Mouse (Mus musculus) activated CD4-positive, CD25-positive, alpha-beta regulatory T cell (primary cell): ENCODE measurements around the gene Kat14. TPM values are rescaled to one million over a fixed set of nuclear protein-coding genes. Genes with fewer than 3 reads are reported as not detected.

ENCODE experiments used
- polyA plus RNA-seq, 2 experiments: library from polyadenylated mRNA; unstranded; fragments of 100-300 nt; shearing (Covaris generic); gene quantifications; one replicate each; pipeline ENCODE4 v1.2.1; 2017

The Kat14 gene
- polyA plus RNA-seq: 10 to 100 TPM; 23.4 to 24.7 TPM

DNA sequence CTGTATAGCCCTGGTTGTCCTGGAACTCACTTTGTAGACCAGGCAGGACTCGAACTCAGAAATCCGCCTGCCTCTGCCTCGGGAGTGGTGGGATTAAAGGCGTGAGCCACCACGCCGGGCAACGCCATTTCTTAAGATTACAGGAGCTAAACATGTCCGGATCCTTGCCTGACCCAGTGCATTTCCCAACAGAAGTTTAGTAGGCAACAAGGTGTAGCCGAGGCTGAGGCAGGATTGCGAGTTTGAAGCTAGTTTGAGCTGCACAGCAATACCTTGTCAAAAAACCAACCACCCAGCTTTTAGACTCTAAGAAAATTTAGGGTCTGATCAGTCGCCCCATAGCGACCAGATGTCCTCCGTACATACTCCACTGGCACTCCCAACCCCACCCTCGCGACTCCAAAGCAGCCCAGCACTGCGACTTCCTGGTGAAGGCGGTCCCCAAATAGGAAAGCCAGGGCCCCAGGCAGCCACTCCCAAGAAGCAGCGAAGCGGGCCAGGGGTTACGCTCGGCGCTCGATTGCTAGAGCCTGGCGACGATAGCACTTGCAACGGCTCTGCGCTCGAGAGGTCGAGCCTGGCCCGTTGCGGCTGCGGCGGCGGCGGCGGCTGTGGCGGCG lies at the start of gene Kat14, which contains the start of gene Pet117:
Gene Kat14, plus strand, starts transcription at position 584 of the 620 bp plus-strand sequence.
Gene Pet117, plus strand, starts transcription at position 597 of the 620 bp plus-strand sequence.

DNA sequence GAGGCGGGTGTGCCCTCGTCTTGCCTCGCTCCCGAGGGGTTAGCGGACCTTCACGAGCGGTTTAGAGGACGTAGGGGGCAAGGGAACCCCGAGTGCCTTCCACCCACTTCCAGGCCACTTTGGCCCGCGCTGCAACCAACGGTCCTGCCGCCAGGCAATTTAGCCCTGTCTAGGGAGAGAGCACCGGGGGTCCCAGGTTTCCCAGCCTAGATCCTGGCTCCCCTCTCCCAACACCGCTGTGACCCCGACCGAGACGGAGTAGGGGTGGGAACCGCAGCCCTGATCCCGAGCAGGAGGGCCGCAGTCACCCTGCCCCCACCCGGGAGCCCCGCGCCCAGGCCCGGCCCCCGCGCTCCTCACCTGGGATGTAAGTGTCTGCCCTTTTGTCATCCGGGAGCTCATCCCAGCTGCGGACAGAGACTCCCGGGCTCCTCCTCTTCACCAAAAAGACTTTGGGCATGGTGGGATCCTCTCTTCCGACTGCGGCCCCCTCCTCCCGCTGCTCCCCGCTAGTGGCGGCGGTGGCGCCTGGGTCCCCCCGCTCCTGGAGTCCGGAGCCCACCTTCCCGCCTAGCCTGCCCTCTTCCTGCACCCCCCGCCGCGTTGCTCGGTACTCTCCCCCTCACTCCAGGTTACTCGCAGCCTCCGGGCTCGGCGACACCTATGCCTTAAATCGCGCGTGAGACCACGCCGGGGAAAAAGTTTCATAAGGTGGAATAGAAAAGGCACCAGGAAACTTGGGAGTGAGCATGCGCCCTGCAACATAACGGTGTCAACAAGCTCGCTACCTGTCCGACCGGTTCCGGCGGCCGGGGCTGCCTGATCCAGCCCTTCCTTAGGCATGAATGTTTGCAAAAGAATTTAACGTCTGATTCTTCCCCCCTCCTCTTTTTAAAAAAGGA lies 37.1 kb upstream of the Kat14 start, which contains the start of gene Ovol2:
Gene Ovol2, minus strand, starts transcription at position 746 of the 902 bp plus-strand sequence.

Other genes starting within 250 kb of the Kat14 start
- 1 to 10 TPM; 6.2 to 7.6 TPM for gene Mgme1, start 98.3 kb upstream of the Kat14 start, polyA plus RNA-seq
- gene Snx5, start 98.1 kb upstream of the Kat14 start, polyA plus RNA-seq: 100 to 1,000 TPM; 153 to 163 TPM
- gene Ovol2, start 36.8 kb upstream of the Kat14 start, polyA plus RNA-seq: under 1 TPM in 1 of 2 experiments, not detected in 1; 0.18 TPM
- 1 to 10 TPM; 2.4 to 5.4 TPM for gene Pet117, start within 50 bp of the Kat14 start, polyA plus RNA-seq
- under 1 TPM; 0.36 to 0.43 TPM for gene Dzank1, start 158.4 kb downstream of the Kat14 start, polyA plus RNA-seq
- 10 to 100 TPM; 24.7 to 27.9 TPM for gene Polr3f, start 158.7 kb downstream of the Kat14 start, polyA plus RNA-seq
- 10 to 100 TPM in 1 of 2 experiments, 1 to 10 TPM in 1; 8.4 to 10.3 TPM for gene Rbbp9, start 181.9 kb downstream of the Kat14 start, polyA plus RNA-seq
- 10 to 100 TPM; 69.0 to 92.1 TPM for gene Sec23b, start 187.2 kb downstream of the Kat14 start, polyA plus RNA-seq
- 10 to 100 TPM; 20.3 to 34.8 TPM for gene Smim26, start 225.1 kb downstream of the Kat14 start, polyA plus RNA-seq
- gene Dtd1, start 230.9 kb downstream of the Kat14 start, polyA plus RNA-seq: 10 to 100 TPM; 52.7 to 57.9 TPM